Mouse (Mus musculus) hindbrain, embryonic 16.5 days (tissue): ENCODE measurements around the gene Dock9. TPM values are rescaled to one million over a fixed set of nuclear protein-coding genes. Genes with fewer than 3 reads are reported as not detected.

ENCODE experiments used
- ATAC-seq: fragments of 200-750 bp; cut with Nextera tagmentation; 2 replicates; pipeline ENCODE4 v1.8.0; 2017; ENCODE audit warnings: moderate TSS enrichment, moderate library complexity
- H3K27ac ChIP-seq: fragments of 300-500 bp; sonication (generic); 2 replicates; pipeline ENCODE4 v1.5.1; 2014; ENCODE audit warnings: low read depth, mild to moderate bottlenecking, control low read depth, low read length, moderate library complexity
- H3K27me3 ChIP-seq: fragments of 300-500 bp; sonication (generic); replicated peaks from 2 replicates; pipeline ENCODE4 v1.6.1; 2014; ENCODE audit warnings: low read length; ENCODE audit not compliant: control insufficient read depth, insufficient read depth
- H3K36me3 ChIP-seq: fragments of 300-500 bp; sonication (generic); 2 replicates; pipeline ENCODE4 v1.6.1; 2014; ENCODE audit warnings: mild to moderate bottlenecking, low read length, moderate library complexity, mixed read lengths; ENCODE audit not compliant: control insufficient read depth, insufficient read depth
- H3K4me1 ChIP-seq: fragments of 300-500 bp; sonication (generic); 2 replicates; pipeline ENCODE4 v1.6.1; 2014; ENCODE audit warnings: low read depth, low read length; ENCODE audit not compliant: control insufficient read depth, insufficient read depth
- H3K4me2 ChIP-seq: fragments of 300-500 bp; sonication (generic); 2 replicates; pipeline ENCODE4 v1.6.1; 2014; ENCODE audit warnings: mild to moderate bottlenecking, low read length, control low read depth, moderate library complexity
- H3K4me3 ChIP-seq: fragments of 300-500 bp; sonication (generic); 2 replicates; pipeline ENCODE4 v1.5.1; 2014; ENCODE audit warnings: mild to moderate bottlenecking, low read length, control low read depth, moderate library complexity
- H3K9ac ChIP-seq: fragments of 300-500 bp; sonication (generic); 2 replicates; pipeline ENCODE4 v1.6.1; 2014; ENCODE audit warnings: low read depth, mild to moderate bottlenecking, control low read depth, low read length, moderate library complexity
- H3K9me3 ChIP-seq: fragments of 300-500 bp; sonication (generic); 2 replicates; pipeline ENCODE4 v1.6.1; 2014; ENCODE audit warnings: mild to moderate bottlenecking, low read length, moderate library complexity; ENCODE audit not compliant: control insufficient read depth
- WGBS: fragments of 180-500 bp; shearing (Covaris S2); extraction: QIAGEN DNeasy Blood & Tissue Kit; methylation state at CpG from one replicate; pipeline ENCODE4 v1.1.7; 2014; 5-methylcytosine and 5-hydroxymethylcytosine counted together
- polyA plus RNA-seq: library from polyadenylated mRNA; unstranded; fragments of >200 nt; fragmentation: Nextera tagmentation; extraction: Ambion mirVana; gene quantifications from 2 replicates; pipeline ENCODE4 v1.2.1, GENCODE M21; 2015

Gene Dock9
- polyA plus RNA-seq, 1 experiment from 2014 or later, result 13.4 TPM

GRCm38 (mm10) chr14:121592890-121593289 lies 204.7 kb downstream of the Dock9 start:
- H3K4me2 ChIP-seq, result no peak overlapping the region
- no peaks in the 10 kb centered on the region for H3K9me3 ChIP-seq
- H3K36me3 ChIP-seq, result 0 out of 2 replicates have a peak, but pooled peaks cover 5% of the 10 kb centered on the region
- no peak overlapping the region for H3K9ac ChIP-seq
- no peak for ATAC-seq
- peaks cover 4% of the 10 kb centered on the region for H3K4me1 ChIP-seq
- H3K4me3 ChIP-seq, result no peak overlapping the region
- H3K27ac ChIP-seq, result no peak overlapping the region
- H3K27me3 ChIP-seq, result no peaks in the 10 kb centered on the region
- WGBS, result 37% methylated on average over 3 of the region's 3 CpGs

GRCm38 (mm10) chr14:121592356-121592755 lies 205.3 kb downstream of the Dock9 start:
- ATAC-seq, result no peak
- no peak overlapping the region for H3K9ac ChIP-seq

GRCm38 (mm10) chr14:121589097-121589725 lies 208.4 kb downstream of the Dock9 start:
- Histone ChIP-seq H3K9ac (no peak overlapping the region), H3K4me1 (peaks cover 13% of the 10 kb centered on the region), H3K27ac (0 out of 2 replicates have a peak overlapping the region, but pooled peaks have one; percentile 23), H3K36me3 (0 out of 2 replicates have a peak, but pooled peaks cover 4% of the 10 kb centered on the region), H3K4me2 (no peak overlapping the region), H3K4me3 (no peak overlapping the region), H3K27me3 (no peaks in the 10 kb centered on the region), H3K9me3 (no peaks in the 10 kb centered on the region)
- ATAC-seq, result peak; percentile 62
- 35% methylated on average over 10 of the region's 10 CpGs for WGBS

More at GRCm38 (mm10) chr14:121592356-121592755, 205.3 kb downstream of the Dock9 start:
- WGBS, result 30% methylated on average over 9 of the region's 9 CpGs
- Histone ChIP-seq H3K4me3 (no peak overlapping the region), H3K4me1 (peaks cover 4% of the 10 kb centered on the region), H3K27me3 (no peaks in the 10 kb centered on the region), H3K9me3 (no peaks in the 10 kb centered on the region), H3K27ac (no peak overlapping the region), H3K4me2 (no peak overlapping the region), H3K36me3 (0 out of 2 replicates have a peak, but pooled peaks cover 5% of the 10 kb centered on the region)

- no peak overlapping the region for H3K9ac ChIP-seq
- H3K4me2 ChIP-seq, result no peak overlapping the region
- 72% methylated on average over 4 of the region's 4 CpGs for WGBS
- 0 out of 2 replicates have a peak, but pooled peaks cover 2% of the 10 kb centered on the region for H3K36me3 ChIP-seq
- H3K4me1 ChIP-seq, result peaks cover 13% of the 10 kb centered on the region
- no peaks in the 10 kb centered on the region for H3K27me3 ChIP-seq
- no peaks in the 10 kb centered on the region for H3K9me3 ChIP-seq
- 0 out of 2 replicates have a peak, but pooled peaks have one; percentile 18 for ATAC-seq
- no peak overlapping the region for H3K27ac ChIP-seq
- no peak overlapping the region for H3K4me3 ChIP-seq
Measured at GRCm38 (mm10) chr14:121588451-121588850, 209.2 kb downstream of the Dock9 start.

- Histone ChIP-seq H3K4me2 (no peak overlapping the region), H3K4me1 (peaks cover 13% of the 10 kb centered on the region), H3K36me3 (peaks cover 8% of the 10 kb centered on the region; the same call in 1 of the 2 replicates), H3K9ac (no peak overlapping the region), H3K4me3 (no peak overlapping the region), H3K27me3 (no peaks in the 10 kb centered on the region), H3K27ac (peak overlapping the region; percentile 29; the same call in 1 of the 2 replicates), H3K9me3 (no peaks in the 10 kb centered on the region)
- ATAC-seq, result peak; percentile 51
- WGBS, result 43% methylated on average over 21 of the region's 21 CpGs
Measured at GRCm38 (mm10) chr14:121585906-121586765, 211.5 kb downstream of the Dock9 start.

- ATAC-seq, result peak; percentile 41; the same call in 1 of the 2 replicates
- no peaks in the 10 kb centered on the region for H3K27me3 ChIP-seq
Measured at GRCm38 (mm10) chr14:121579055-121579454, 218.6 kb downstream of the Dock9 start.

GRCm38 (mm10) chr14:121573391-121573790 lies 224.2 kb downstream of the Dock9 start:
- Histone ChIP-seq H3K9me3 (no peaks in the 10 kb centered on the region), H3K27ac (no peak overlapping the region), H3K36me3 (peaks cover 5% of the 10 kb centered on the region; the same call in 1 of the 2 replicates), H3K27me3 (no peaks in the 10 kb centered on the region), H3K4me1 (no peaks in the 10 kb centered on the region), H3K4me3 (no peak overlapping the region), H3K4me2 (no peak overlapping the region), H3K9ac (no peak overlapping the region)
- ATAC-seq, result no peak
- 94% methylated on average over 5 of the region's 5 CpGs for WGBS

More at GRCm38 (mm10) chr14:121579055-121579454, 218.6 kb downstream of the Dock9 start:
- Histone ChIP-seq H3K4me3 (no peak overlapping the region), H3K27ac (no peak overlapping the region), H3K4me1 (no peaks in the 10 kb centered on the region), H3K36me3 (peaks cover 15% of the 10 kb centered on the region; the same call in 1 of the 2 replicates), H3K9me3 (no peaks in the 10 kb centered on the region), H3K9ac (no peak overlapping the region), H3K4me2 (no peak overlapping the region)
- 44% methylated on average over 3 of the region's 3 CpGs for WGBS

- no peaks in the 10 kb centered on the region for H3K27me3 ChIP-seq
- H3K4me1 ChIP-seq, result peaks cover 6% of the 10 kb centered on the region; the same call in 1 of the 2 replicates
- H3K4me2 ChIP-seq, result no peak overlapping the region
- no peak overlapping the region for H3K4me3 ChIP-seq
- H3K9ac ChIP-seq, result no peak overlapping the region
- H3K36me3 ChIP-seq, result 0 out of 2 replicates have a peak, but pooled peaks cover 3% of the 10 kb centered on the region
- H3K27ac ChIP-seq, result no peak overlapping the region
- no peaks in the 10 kb centered on the region for H3K9me3 ChIP-seq
- peak; percentile 76 for ATAC-seq
- WGBS, result 13% methylated on average over 9 of the region's 9 CpGs
Measured at GRCm38 (mm10) chr14:121566794-121567201, 230.8 kb downstream of the Dock9 start.

- WGBS, result 43% methylated on average over 6 of the region's 6 CpGs
- Histone ChIP-seq H3K4me3 (no peak overlapping the region), H3K36me3 (peaks cover 3% of the 10 kb centered on the region; the same call in 1 of the 2 replicates), H3K9me3 (no peaks in the 10 kb centered on the region), H3K9ac (no peak overlapping the region), H3K4me1 (peaks cover 6% of the 10 kb centered on the region; the same call in 1 of the 2 replicates), H3K27ac (no peak overlapping the region), H3K27me3 (no peaks in the 10 kb centered on the region), H3K4me2 (no peak overlapping the region)
- no peak for ATAC-seq
Measured at GRCm38 (mm10) chr14:121565930-121566329, 231.7 kb downstream of the Dock9 start.
